Mouse (Mus musculus): ENCODE results near the gene Gp1bb.

GRCm38 (mm10) chr16:18642897-18643296 lies 20.7 kb upstream of the Gp1bb start:
- TF ChIP-seq CTCF (IDR thresholded peaks at IDR 0.05; ENCODE audit: low read depth) (no peak), EP300 (IDR thresholded peaks at IDR 0.05; ENCODE audit: low read depth) (no peak)

All from liver, embryonic 14.5 days (tissue).